Mouse (Mus musculus) stomach, postnatal 0 days (tissue): ENCODE measurements around the gene Clic4.

Source experiments
- CTCF ChIP-seq: IDR thresholded peaks from 2 replicates; pipeline ENCODE4 v1.5.1; 2016; ENCODE audit warnings: antibody characterized with exemption, low read depth, mild to moderate bottlenecking, moderate library complexity
- EP300 ChIP-seq: optimal IDR thresholded peaks from 2 replicates; pipeline ENCODE3; 2016; ENCODE audit warnings: antibody characterized with exemption

GRCm38 (mm10) chr4:135220641-135221040 is 52.0 kb downstream of the Clic4 start:
- TF ChIP-seq EP300 (no peak), CTCF (no peak)
